In genomic region chr2:167634338-167634770, GRCm38 (mm10) we compare ENCODE assay signal across 8 mouse cellular contexts. TPM values are rescaled to one million over a fixed set of nuclear protein-coding genes. Genes with fewer than 3 reads are reported as not detected.
DNase-seq lines count a peak whose midpoint lies in the region; ATAC-seq and TF ChIP-seq lines count a peak whose summit lies in the region.

No protein-coding gene starts in this region.

- 1% methylated on average over 15 of the region's 15 CpGs for WGBS in hindbrain, postnatal 0 days

- H3K4me1 ChIP-seq in hindbrain, postnatal 0 days (ENCODE audit: insufficient read depth, low read length), result peaks cover 17% of the 10 kb centered on the region

- no peaks in the 10 kb centered on the region for H3K27me3 ChIP-seq in hindbrain, postnatal 0 days (ENCODE audit: insufficient read depth, low read length)

- H3K9ac ChIP-seq in hindbrain, postnatal 0 days (replicated peaks; ENCODE audit: low read length), result peak overlapping the region; percentile 35; the same call in 1 of the 2 replicates

- TF ChIP-seq CTCF in gastrocnemius, adult 2 months (IDR thresholded peaks at IDR 0.05), result no peak
- TF ChIP-seq CTCF in hindbrain, postnatal 0 days (IDR thresholded peaks at IDR 0.05; ENCODE audit: low read depth), result no peak
- no peak for TF ChIP-seq CTCF in left cerebral cortex, adult 2 months (IDR thresholded peaks at IDR 0.05)

- peak overlapping the region; percentile 90 for H3K4me3 ChIP-seq in gastrocnemius, adult 2 months
- peak overlapping the region; percentile 22 for H3K4me3 ChIP-seq in hindbrain, postnatal 0 days (ENCODE audit: low read length)
- H3K4me3 ChIP-seq in left cerebral cortex, adult 2 months, result peak overlapping the region; percentile 38

- no peaks in the 10 kb centered on the region for H3K9me3 ChIP-seq in hindbrain, postnatal 0 days (ENCODE audit: low read length)

- H3K4me2 ChIP-seq in hindbrain, postnatal 0 days (ENCODE audit: low read depth, low read length), result peak overlapping the region; percentile 52

- intact Hi-C loops in gastrocnemius, adult 2 months (cut with DNase I), result loop anchor here (10.0 kb wide), 1 partner anchor 570 kb away; the partner anchor contains the start of gene Znfx1
- intact Hi-C loops in left cerebral cortex, adult 2 months (cut with DNase I), result loop anchor here (2.0 kb wide), 1 partner anchor 26 kb away; the partner anchor contains the start of gene Gm20431

- ATAC-seq in common myeloid progenitor, adult 5-6 weeks (replicated peaks; ENCODE audit: low read depth, poor library complexity, severe bottlenecking), result peak; percentile 84
- peak; percentile 74 for ATAC-seq in hindbrain, postnatal 0 days
- peak; percentile 89 for ATAC-seq in megakaryocyte, adult 5-6 weeks (ENCODE audit: poor library complexity, severe bottlenecking)

- H3K36me3 ChIP-seq in hindbrain, postnatal 0 days (ENCODE audit: insufficient read depth, low read length), result no peaks in the 10 kb centered on the region

- peak overlapping the region; percentile 99 for H3K27ac ChIP-seq in gastrocnemius, adult 2 months
- H3K27ac ChIP-seq in hindbrain, postnatal 0 days, result peak overlapping the region; percentile 73
- peak overlapping the region; percentile 70 for H3K27ac ChIP-seq in left cerebral cortex, adult 2 months

- peak; percentile 99 for DNase-seq in ZHBTc4 (ENCODE audit: low read depth, low spot score)
- peak; percentile 97 for DNase-seq in gastrocnemius, adult 2 months
- peak; percentile 100 for DNase-seq in hindbrain, postnatal 0 days (ENCODE audit: low spot score)
- peak; percentile 93 to 95 for DNase-seq in left cerebral cortex, adult 2 months (ENCODE audit: extremely low spot score in 1 of 2, low spot score in 2 of 2)
- peak; percentile 96 to 99 for DNase-seq in right cerebral cortex, adult 2 months (ENCODE audit: low spot score in 2 of 2)
- DNase-seq in urinary bladder, postnatal 14 days (ENCODE audit: low spot score), result peak; percentile 95

RNA-seq across cellular contexts. Expression of gene Ube2v1, which starts 2.5 kb away (rescaled TPM):
- 60.9 and 84.5 TPM in 2 replicates for total RNA-seq in common myeloid progenitor, adult 5-6 weeks (2017)
- 100 to 1,000 TPM; 170 to 181 TPM for total RNA-seq in gastrocnemius, adult 2 months (2021)
- 209 and 247 TPM in 2 replicates for total RNA-seq in hindbrain, postnatal 0 days (2014; rRNA removed)
- 380 and 384 TPM in 2 replicates for polyA plus RNA-seq in hindbrain, postnatal 0 days (2015; fragmentation: Nextera tagmentation; extraction: Ambion mirVana)
- total RNA-seq in left cerebral cortex, adult 2 months (2021), result 100 to 1,000 TPM; 244 to 274 TPM
- 68.8 and 86.3 TPM in 2 replicates for total RNA-seq in megakaryocyte, adult 5-6 weeks (2015)
- total RNA-seq in megakaryocyte, adult 5-6 weeks (2017), result 45.1 and 51.9 TPM in 2 replicates

RNA-seq across cellular contexts. Expression of gene Gm20431, which starts 26.9 kb away (rescaled TPM):
- not detected in 2 replicates for total RNA-seq in common myeloid progenitor, adult 5-6 weeks (2017)
- total RNA-seq in gastrocnemius, adult 2 months (2021), result 10 to 100 TPM in 1 of 2 experiments, 1 to 10 TPM in 1; 3.7 to 11.5 TPM
- total RNA-seq in hindbrain, postnatal 0 days (2014; rRNA removed), result 7.5 and 10.7 TPM in 2 replicates
- 7.2 and 9.8 TPM in 2 replicates for polyA plus RNA-seq in hindbrain, postnatal 0 days (2015; fragmentation: Nextera tagmentation; extraction: Ambion mirVana)
- total RNA-seq in left cerebral cortex, adult 2 months (2021), result 10 to 100 TPM; 29.1 to 38.0 TPM
- 6.1 and 22.8 TPM in 2 replicates for total RNA-seq in megakaryocyte, adult 5-6 weeks (2015)
- not detected in 2 replicates for total RNA-seq in megakaryocyte, adult 5-6 weeks (2017)

RNA-seq across cellular contexts. Expression of gene Cebpb, which starts 54.4 kb away (rescaled TPM):
- total RNA-seq in common myeloid progenitor, adult 5-6 weeks (2017), result 4.7 and 6.5 TPM in 2 replicates
- 100 to 1,000 TPM; 106 to 181 TPM for total RNA-seq in gastrocnemius, adult 2 months (2021)
- 8.1 and 8.7 TPM in 2 replicates for total RNA-seq in hindbrain, postnatal 0 days (2014; rRNA removed)
- 5.2 and 5.7 TPM in 2 replicates for polyA plus RNA-seq in hindbrain, postnatal 0 days (2015; fragmentation: Nextera tagmentation; extraction: Ambion mirVana)
- 10 to 100 TPM; 15.1 to 19.2 TPM for total RNA-seq in left cerebral cortex, adult 2 months (2021)
- total RNA-seq in megakaryocyte, adult 5-6 weeks (2015), result 79.3 and 125 TPM in 2 replicates
- 55.5 and 59.5 TPM in 2 replicates for total RNA-seq in megakaryocyte, adult 5-6 weeks (2017)

RNA-seq across cellular contexts. Expression of gene Tmem189, which starts 55.3 kb away (rescaled TPM):
- total RNA-seq in common myeloid progenitor, adult 5-6 weeks (2017), result 17.3 and 27.5 TPM in 2 replicates
- total RNA-seq in gastrocnemius, adult 2 months (2021), result 10 to 100 TPM; 13.0 to 14.9 TPM
- 70.0 and 79.9 TPM in 2 replicates for total RNA-seq in hindbrain, postnatal 0 days (2014; rRNA removed)
- 41.4 and 42.0 TPM in 2 replicates for polyA plus RNA-seq in hindbrain, postnatal 0 days (2015; fragmentation: Nextera tagmentation; extraction: Ambion mirVana)
- total RNA-seq in left cerebral cortex, adult 2 months (2021), result 10 to 100 TPM; 42.3 to 43.0 TPM
- total RNA-seq in megakaryocyte, adult 5-6 weeks (2015), result 25.1 and 35.7 TPM in 2 replicates
- total RNA-seq in megakaryocyte, adult 5-6 weeks (2017), result 40.6 and 43.1 TPM in 2 replicates

Comparison
In these comparisons a context has a peak if more than half of its experiments do, and no peak if none do; other contexts are left out.
1. Peak in every context shown above with its lines: DNase-seq, ATAC-seq, H3K4me3 ChIP-seq and H3K27ac ChIP-seq.
2. H3K4me3 ChIP-seq: peak in every context shown above with its lines; median percentile 90 in gastrocnemius, adult 2 months; 38 in left cerebral cortex, adult 2 months; 22 in hindbrain, postnatal 0 days.